Mouse (Mus musculus) midbrain, postnatal 0 days (tissue): Measurements from ENCODE around the gene Ccdc81. TPM values are rescaled to one million over a fixed set of nuclear protein-coding genes. Genes with fewer than 3 reads are reported as not detected.
A peak's percentile ranks its signal among the peaks of the same experiment; 100 is the strongest.

ENCODE experiments used
- ATAC-seq: fragments of 200-750 bp; cut with Nextera tagmentation; 2 replicates; pipeline ENCODE4 v1.8.0; 2017; ENCODE audit warnings: moderate number of reproducible peaks, mild to moderate bottlenecking, moderate TSS enrichment, moderate library complexity; ENCODE audit not compliant: low FRiP score
- DNase-seq: peaks from one replicate; pipeline ENCODE4 v3.0.0-alpha.2; 2015; ENCODE audit warnings: low spot score
- H3K27ac ChIP-seq: fragments of 300-500 bp; sonication (generic); 2 replicates; pipeline ENCODE4 v1.5.1; 2014; ENCODE audit warnings: low read depth, mild to moderate bottlenecking, low read length, mixed read lengths
- H3K27me3 ChIP-seq: fragments of 300-500 bp; sonication (generic); 2 replicates; pipeline ENCODE4 v1.6.1; 2014; ENCODE audit warnings: low read length, control low read depth, mixed read lengths; ENCODE audit not compliant: insufficient read depth
- H3K36me3 ChIP-seq: fragments of 300-500 bp; sonication (generic); 2 replicates; pipeline ENCODE4 v1.6.1; 2014; ENCODE audit warnings: low read length, control low read depth, mixed read lengths; ENCODE audit not compliant: insufficient read depth
- H3K4me1 ChIP-seq: fragments of 300-500 bp; sonication (generic); 2 replicates; pipeline ENCODE4 v1.6.1; 2014; ENCODE audit warnings: mild to moderate bottlenecking, control low read depth, antibody characterized with exemption, low read length, mixed read lengths; ENCODE audit not compliant: insufficient read depth
- H3K4me2 ChIP-seq: fragments of 300-500 bp; sonication (generic); 2 replicates; pipeline ENCODE4 v1.6.1; 2014; ENCODE audit warnings: low read depth, mild to moderate bottlenecking, low read length, mixed read lengths; ENCODE audit not compliant: poor library complexity, severe bottlenecking
- H3K4me3 ChIP-seq: fragments of 300-500 bp; sonication (generic); 2 replicates; pipeline ENCODE4 v1.5.1; 2014; ENCODE audit warnings: low read depth, mild to moderate bottlenecking, low read length, moderate library complexity
- H3K9ac ChIP-seq: fragments of 300-500 bp; sonication (generic); replicated peaks from 2 replicates; pipeline ENCODE4 v1.6.1; 2014; ENCODE audit warnings: mild to moderate bottlenecking, low read length, moderate library complexity, mixed read lengths; ENCODE audit not compliant: poor library complexity, severe bottlenecking
- H3K9me3 ChIP-seq: fragments of 300-500 bp; sonication (generic); 2 replicates; pipeline ENCODE4 v1.6.1; 2016; ENCODE audit warnings: low read length, control low read depth
- CTCF ChIP-seq: IDR thresholded peaks from 2 replicates; pipeline ENCODE4 v1.5.1; 2016; ENCODE audit warnings: antibody characterized with exemption, mild to moderate bottlenecking
- WGBS: fragments of 180-500 bp; shearing (Covaris S2); extraction: QIAGEN DNeasy Blood & Tissue Kit; methylation state at CpG from one replicate; pipeline ENCODE4 v1.1.7; 2014; 5-methylcytosine and 5-hydroxymethylcytosine counted together
- polyA plus RNA-seq: library from polyadenylated mRNA; unstranded; fragments of >200 nt; fragmentation: Nextera tagmentation; extraction: Ambion mirVana; gene quantifications from 2 replicates; pipeline ENCODE4 v1.2.1, GENCODE M21; 2015
- total RNA-seq: library from RNA; depleted of rRNA; stranded (reverse); fragments of >200 nt; gene quantifications from 2 replicates; pipeline ENCODE4 v1.2.3, GENCODE M21; 2014; rRNA removed

Gene Ccdc81
- total and polyA plus RNA-seq, 2 experiments from 2014 or later = 1.3 to 1.4 TPM

GRCm38 (mm10) chr7:89833521-89833920 is 69.9 kb downstream of the Ccdc81 start:
- 94% methylated on average over 8 of the region's 8 CpGs for WGBS

GRCm38 (mm10) chr7:89829201-89829600 is 74.2 kb downstream of the Ccdc81 start:
- H3K4me3 ChIP-seq = no peak overlapping the region
- H3K4me1 ChIP-seq = no peaks in the 10 kb centered on the region
- ATAC-seq (0 out of 2 replicates have a peak, but pooled peaks have one; percentile 16), DNase-seq (peak; percentile 53)
- TF ChIP-seq CTCF = peak; percentile 32; the same call in 1 of the 2 replicates
- no peaks in the 10 kb centered on the region for H3K27me3 ChIP-seq
- H3K9ac ChIP-seq = no peak overlapping the region
- 73% methylated on average over 7 of the region's 7 CpGs for WGBS
- no peak overlapping the region for H3K27ac ChIP-seq
- H3K4me2 ChIP-seq = no peak overlapping the region
- no peaks in the 10 kb centered on the region for H3K36me3 ChIP-seq
- H3K9me3 ChIP-seq = no peaks in the 10 kb centered on the region

More at GRCm38 (mm10) chr7:89833521-89833920, 69.9 kb downstream of the Ccdc81 start:
- no peak overlapping the region for H3K4me2 ChIP-seq
- no peak for ATAC-seq
- no peak overlapping the region for H3K27ac ChIP-seq
- H3K4me1 ChIP-seq = no peaks in the 10 kb centered on the region
- H3K9me3 ChIP-seq = no peaks in the 10 kb centered on the region
- H3K9ac ChIP-seq = no peak overlapping the region
- no peak for DNase-seq
- TF ChIP-seq CTCF = no peak
- H3K27me3 ChIP-seq = no peaks in the 10 kb centered on the region
- H3K36me3 ChIP-seq = no peaks in the 10 kb centered on the region
- H3K4me3 ChIP-seq = no peak overlapping the region

DNA sequence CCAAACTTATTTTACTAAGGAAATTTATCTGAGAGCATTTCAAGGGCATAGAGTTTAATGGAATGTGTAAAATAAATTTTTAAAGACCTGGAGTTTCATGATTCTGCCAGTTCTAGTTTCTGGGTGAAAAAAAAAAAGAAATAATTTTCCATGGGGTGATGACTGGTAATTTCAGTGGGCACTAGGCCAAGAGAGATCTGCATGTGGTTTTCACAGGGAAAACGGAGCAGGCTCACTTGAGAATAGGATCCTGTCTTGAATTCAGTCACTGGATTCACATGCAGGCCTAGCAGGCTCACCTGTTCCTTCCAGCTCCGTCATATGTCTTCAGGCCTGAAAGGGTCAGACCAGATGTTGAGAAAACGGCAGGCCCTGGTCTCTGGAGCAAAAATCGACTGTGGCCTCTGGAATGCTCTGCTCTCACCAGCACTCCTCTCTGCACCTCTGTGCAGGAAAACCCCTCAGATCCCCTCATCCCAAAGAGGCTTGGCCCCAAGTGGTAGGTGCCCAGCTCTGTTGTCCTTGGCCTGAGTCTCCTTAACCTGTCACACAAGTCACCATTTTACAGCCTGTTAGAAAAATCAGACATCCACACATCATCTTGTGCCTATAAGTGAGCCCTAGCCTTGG is 74.9 kb downstream of the Ccdc81 start:
- no peak overlapping the region for H3K27ac ChIP-seq
- H3K36me3 ChIP-seq = no peaks in the 10 kb centered on the region
- H3K4me3 ChIP-seq = no peak overlapping the region
- ATAC-seq (0 out of 2 replicates have a peak, but pooled peaks have one; percentile 20), DNase-seq (peak; percentile 5)
- WGBS = 76% methylated on average over 4 of the region's 4 CpGs
- H3K27me3 ChIP-seq = no peaks in the 10 kb centered on the region
- no peaks in the 10 kb centered on the region for H3K4me1 ChIP-seq
- no peak overlapping the region for H3K9ac ChIP-seq
- no peak overlapping the region for H3K4me2 ChIP-seq
- TF ChIP-seq CTCF = no peak
- H3K9me3 ChIP-seq = no peaks in the 10 kb centered on the region

Other genes starting within 250 kb of the Ccdc81 start
- 55.6 and 57.3 TPM in 2 replicates for gene Hikeshi, start 37.6 kb upstream of the Ccdc81 start, total RNA-seq
- gene Hikeshi, start 37.6 kb upstream of the Ccdc81 start, polyA plus RNA-seq = 123 and 128 TPM in 2 replicates
- gene Eed, start 77.4 kb upstream of the Ccdc81 start, total RNA-seq = 25.4 and 29.5 TPM in 2 replicates
- 14.3 and 18.0 TPM in 2 replicates for gene Eed, start 77.4 kb upstream of the Ccdc81 start, polyA plus RNA-seq
- 173 and 215 TPM in 2 replicates for gene Picalm, start 226.6 kb upstream of the Ccdc81 start, total RNA-seq
- gene Picalm, start 226.6 kb upstream of the Ccdc81 start, polyA plus RNA-seq = 20.2 and 24.8 TPM in 2 replicates